Mouse (Mus musculus) heart, embryonic 14.5 days (tissue): Measurements from ENCODE around the gene Morf4l1. TPM values are rescaled to one million over a fixed set of nuclear protein-coding genes. Genes with fewer than 3 reads are reported as not detected.

Source experiments
- ATAC-seq: fragments of 200-750 bp; cut with Nextera tagmentation; 2 replicates; pipeline ENCODE4 v1.8.0; 2017; ENCODE audit warnings: low read depth, moderate TSS enrichment; ENCODE audit not compliant: insufficient number of reproducible peaks, insufficient read depth, low FRiP score
- H3K27ac ChIP-seq, 2 experiments: fragments of 200-500 bp in 1 of 2; fragments of 300-500 bp in 1 of 2; sonication (generic) in 1 of 2; replicated peaks in 1 of 2; 2 replicates each; pipeline ENCODE4 v1.5.1; 2012 to 2014; ENCODE audit warnings: low read depth in 2 of 2, low read length in 2 of 2, control low read depth in 1 of 2, mild to moderate bottlenecking in 1 of 2, mixed read lengths in 1 of 2; ENCODE audit not compliant: control insufficient read depth in 1 of 2, insufficient read depth in 1 of 2
- H3K27me3 ChIP-seq: fragments of 300-500 bp; sonication (generic); 2 replicates; pipeline ENCODE4 v1.6.1; 2014; ENCODE audit warnings: mild to moderate bottlenecking, low read length, control low read depth; ENCODE audit not compliant: control insufficient read depth, insufficient read depth
- H3K36me3 ChIP-seq: fragments of 300-500 bp; sonication (generic); 2 replicates; pipeline ENCODE4 v1.6.1; 2014; ENCODE audit warnings: mild to moderate bottlenecking, control low read depth, low read length, mixed read lengths; ENCODE audit not compliant: control insufficient read depth, insufficient read depth
- H3K4me1 ChIP-seq, 2 experiments: fragments of 200-500 bp in 1 of 2; fragments of 300-500 bp in 1 of 2; sonication (generic) in 1 of 2; 2 replicates each; pipeline ENCODE4 v1.6.1; 2012 to 2014; ENCODE audit warnings: low read length in 2 of 2, control low read depth in 1 of 2, mixed read lengths in 1 of 2; ENCODE audit not compliant: control insufficient read depth in 2 of 2, insufficient read depth in 2 of 2
- H3K4me2 ChIP-seq: fragments of 300-500 bp; sonication (generic); 2 replicates; pipeline ENCODE4 v1.6.1; 2014; ENCODE audit warnings: mild to moderate bottlenecking, low read length
- H3K4me3 ChIP-seq, 2 experiments: fragments of 200-500 bp in 1 of 2; fragments of 300-500 bp in 1 of 2; sonication (generic) in 1 of 2; 2 replicates each; pipeline ENCODE4 v1.5.1; 2012 to 2014; ENCODE audit warnings: low read length in 2 of 2, mild to moderate bottlenecking in 2 of 2, control low read depth in 1 of 2, low read depth in 1 of 2, moderate library complexity in 1 of 2; ENCODE audit not compliant: control insufficient read depth in 1 of 2, insufficient read depth in 1 of 2
- H3K9ac ChIP-seq: fragments of 300-500 bp; sonication (generic); 2 replicates; pipeline ENCODE4 v1.6.1; 2014; ENCODE audit warnings: mild to moderate bottlenecking, low read length
- H3K9me3 ChIP-seq: fragments of 300-500 bp; sonication (generic); 2 replicates; pipeline ENCODE4 v1.6.1; 2016; ENCODE audit warnings: low read length, control low read depth; ENCODE audit not compliant: control insufficient read depth
- WGBS: fragments of 180-500 bp; shearing (Covaris S2); extraction: QIAGEN DNeasy Blood & Tissue Kit; methylation state at CpG from one replicate; pipeline ENCODE4 v1.1.7; 2014; 5-methylcytosine and 5-hydroxymethylcytosine counted together
- polyA plus RNA-seq: library from polyadenylated mRNA; unstranded; fragments of >200 nt; fragmentation: Nextera tagmentation; extraction: Ambion mirVana; gene quantifications from 2 replicates; pipeline ENCODE4 v1.2.1, GENCODE M21; 2014

Morf4l1 gene
- polyA plus RNA-seq, 1 experiment from 2014 or later = 344 TPM

DNA sequence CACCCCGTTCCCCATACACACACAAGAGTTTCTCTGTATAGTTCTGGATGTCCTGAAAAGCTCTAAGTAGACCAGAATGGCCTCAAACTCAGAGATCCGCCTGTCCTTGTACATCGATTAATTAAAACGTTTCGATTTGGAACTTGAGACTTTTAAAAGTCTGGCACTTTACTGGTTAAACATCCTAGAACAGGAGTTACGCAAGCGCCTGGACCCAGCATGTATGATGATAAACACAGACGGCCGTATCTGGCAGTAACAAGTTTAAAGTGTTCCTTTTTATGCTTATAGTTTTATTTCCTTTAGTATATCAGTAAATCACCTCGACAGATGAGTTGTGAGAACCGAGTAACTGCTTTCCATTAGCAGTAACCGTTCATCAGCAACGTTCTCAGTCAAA lies 1.4 kb downstream of the Morf4l1 start:
- Histone ChIP-seq H3K27me3 (0 out of 2 replicates have a peak, but pooled peaks cover under 1% of the 10 kb centered on the region), H3K9ac (peak overlapping the region; percentile 98), H3K4me1 (peaks cover 0 to 24% of the 10 kb centered on the region in 2 experiments; a peak in 2 of 4 replicates), H3K36me3 (peaks cover 16% of the 10 kb centered on the region), H3K4me3 (peak overlapping the region; percentile 89 to 97), H3K9me3 (no peaks in the 10 kb centered on the region), H3K27ac (peak overlapping the region; percentile 94 to 100), H3K4me2 (peak overlapping the region; percentile 75)
- under 1% methylated on average over 13 of the region's 13 CpGs for WGBS
- no peak for ATAC-seq

GRCm38 (mm10) chr9:90109386-90109785 lies 5.2 kb downstream of the Morf4l1 start:
- H3K36me3 ChIP-seq = peaks cover 51% of the 10 kb centered on the region
- H3K4me1 ChIP-seq = peaks cover 0 to 21% of the 10 kb centered on the region in 2 experiments; a peak in 2 of 4 replicates
- H3K4me3 ChIP-seq = no peak overlapping the region
- H3K4me2 ChIP-seq = peak overlapping the region; percentile 6; the same call in 1 of the 2 replicates
- 64% methylated on average over 6 of the region's 6 CpGs for WGBS
- no peaks in the 10 kb centered on the region for H3K9me3 ChIP-seq
- no peak overlapping the region for H3K27ac ChIP-seq
- no peak for ATAC-seq
- H3K27me3 ChIP-seq = no peaks in the 10 kb centered on the region
- H3K9ac ChIP-seq = no peak overlapping the region

- no peaks in the 10 kb centered on the region for H3K27me3 ChIP-seq
- H3K4me2 ChIP-seq = no peak overlapping the region
- H3K4me1 ChIP-seq = peaks cover 0 to 21% of the 10 kb centered on the region in 2 experiments; a peak in 2 of 4 replicates
- ATAC-seq = no peak
- H3K36me3 ChIP-seq = peaks cover 62% of the 10 kb centered on the region
- H3K9me3 ChIP-seq = no peaks in the 10 kb centered on the region
- H3K4me3 ChIP-seq = no peak overlapping the region
- no peak overlapping the region for H3K27ac ChIP-seq
- no peak overlapping the region for H3K9ac ChIP-seq
Observed at GRCm38 (mm10) chr9:90108272-90108671, 6.3 kb downstream of the Morf4l1 start.

DNA sequence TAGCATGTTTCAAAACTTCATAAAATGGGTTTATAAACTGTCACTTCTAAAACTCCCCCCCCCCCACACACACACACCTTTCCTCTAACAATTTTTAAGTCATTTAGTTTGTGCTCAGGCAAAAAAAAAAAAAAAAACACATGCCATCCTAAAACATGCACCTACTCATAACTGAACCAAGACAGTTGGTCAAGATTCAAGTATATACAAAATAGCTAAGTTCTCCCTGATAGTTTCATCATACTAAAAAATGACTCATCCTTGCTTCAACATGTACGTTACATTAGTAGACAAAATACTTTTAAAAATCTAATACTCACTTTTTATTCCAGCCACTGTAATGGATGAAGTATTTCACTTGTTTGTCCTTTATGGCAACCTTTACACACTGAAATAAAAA lies 7.7 kb downstream of the Morf4l1 start:
- no peaks in the 10 kb centered on the region for H3K27me3 ChIP-seq
- H3K9ac ChIP-seq = no peak overlapping the region
- no peak overlapping the region for H3K4me3 ChIP-seq
- H3K36me3 ChIP-seq = peaks cover 75% of the 10 kb centered on the region
- 90% methylated on average over 1 of the region's 1 CpGs for WGBS
- no peaks in the 10 kb centered on the region for H3K9me3 ChIP-seq
- H3K27ac ChIP-seq = no peak overlapping the region
- no peak for ATAC-seq
- peaks cover 0 to 11% of the 10 kb centered on the region in 2 experiments; a peak in 2 of 4 replicates for H3K4me1 ChIP-seq
- no peak overlapping the region for H3K4me2 ChIP-seq

DNA sequence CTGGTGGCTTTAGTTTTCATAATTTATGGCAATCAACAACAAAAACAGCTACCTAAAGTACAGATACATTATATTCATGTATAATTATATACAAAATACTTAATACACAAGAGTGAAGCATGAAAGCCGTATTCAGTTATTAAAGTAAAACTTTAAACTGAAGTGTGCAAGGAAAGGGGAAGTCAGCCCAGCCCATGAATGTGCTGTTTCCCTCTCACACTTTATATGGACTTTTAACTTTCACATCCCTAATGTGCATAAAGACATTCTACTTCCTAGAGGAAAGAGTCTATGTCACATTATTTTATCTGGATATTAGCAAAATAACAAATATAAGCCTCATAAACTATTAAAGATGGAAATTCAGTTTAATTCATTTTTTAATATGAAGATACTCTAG lies 9.1 kb downstream of the Morf4l1 start:
- Histone ChIP-seq H3K36me3 (peaks cover 90% of the 10 kb centered on the region), H3K27ac (no peak overlapping the region), H3K4me1 (peaks cover 0 to 8% of the 10 kb centered on the region in 2 experiments; a peak in 1 of 4 replicates), H3K4me3 (no peak overlapping the region), H3K27me3 (no peaks in the 10 kb centered on the region), H3K4me2 (no peak overlapping the region), H3K9me3 (no peaks in the 10 kb centered on the region), H3K9ac (no peak overlapping the region)
- ATAC-seq = no peak
- 91% methylated on average over 1 of the region's 1 CpGs for WGBS

- Histone ChIP-seq H3K27me3 (no peaks in the 10 kb centered on the region), H3K36me3 (peaks cover 98% of the 10 kb centered on the region), H3K4me2 (no peak overlapping the region), H3K27ac (no peak overlapping the region), H3K4me1 (no peaks in the 10 kb centered on the region), H3K9ac (no peak overlapping the region), H3K9me3 (no peaks in the 10 kb centered on the region), H3K4me3 (no peak overlapping the region)
- WGBS = 65% methylated on average over 2 of the region's 2 CpGs
- ATAC-seq = no peak
Observed at GRCm38 (mm10) chr9:90100760-90101159, 13.8 kb downstream of the Morf4l1 start.

GRCm38 (mm10) chr9:90098934-90099333 lies 15.6 kb downstream of the Morf4l1 start:
- Histone ChIP-seq H3K36me3 (peaks cover 98% of the 10 kb centered on the region), H3K27ac (no peak overlapping the region), H3K4me3 (no peak overlapping the region), H3K4me1 (no peaks in the 10 kb centered on the region), H3K9me3 (no peaks in the 10 kb centered on the region), H3K9ac (no peak overlapping the region), H3K4me2 (no peak overlapping the region), H3K27me3 (no peaks in the 10 kb centered on the region)
- ATAC-seq = no peak
- WGBS = 83% methylated on average over 5 of the region's 5 CpGs
